Mouse (Mus musculus) limb, embryonic 12.5 days (tissue): Measurements from ENCODE around the gene Atxn2l. TPM values are rescaled to one million over a fixed set of nuclear protein-coding genes. Genes with fewer than 3 reads are reported as not detected.
A peak's percentile ranks its signal among the peaks of the same experiment; 100 is the strongest.

Experiments
- ATAC-seq: fragments of 200-750 bp; cut with Nextera tagmentation; 2 replicates; pipeline ENCODE4 v1.8.0; 2017; ENCODE audit warnings: low read depth, moderate TSS enrichment; ENCODE audit not compliant: insufficient number of reproducible peaks, insufficient read depth, low FRiP score, low TSS enrichment
- H3K27ac ChIP-seq: fragments of 300-500 bp; sonication (generic); 2 replicates; pipeline ENCODE4 v1.5.1; 2016; ENCODE audit warnings: mild to moderate bottlenecking, moderate library complexity
- H3K27me3 ChIP-seq: fragments of 300-500 bp; sonication (generic); 2 replicates; pipeline ENCODE4 v1.6.1; 2016; ENCODE audit warnings: mild to moderate bottlenecking, moderate library complexity
- H3K36me3 ChIP-seq: fragments of 300-500 bp; sonication (generic); 2 replicates; pipeline ENCODE4 v1.6.1; 2016; ENCODE audit warnings: mild to moderate bottlenecking, moderate library complexity
- H3K4me1 ChIP-seq: fragments of 300-500 bp; sonication (generic); replicated peaks from 2 replicates; pipeline ENCODE4 v1.6.1; 2016
- H3K4me2 ChIP-seq: fragments of 300-500 bp; sonication (generic); 2 replicates; pipeline ENCODE4 v1.6.1; 2016; ENCODE audit warnings: mild to moderate bottlenecking, moderate library complexity
- H3K4me3 ChIP-seq: fragments of 300-500 bp; sonication (generic); replicated peaks from 2 replicates; pipeline ENCODE4 v1.5.1; 2016; ENCODE audit warnings: mild to moderate bottlenecking
- H3K9ac ChIP-seq: fragments of 300-500 bp; sonication (generic); replicated peaks from 2 replicates; pipeline ENCODE4 v1.6.1; 2016; ENCODE audit warnings: mild to moderate bottlenecking, moderate library complexity
- H3K9me3 ChIP-seq: fragments of 300-500 bp; sonication (generic); 2 replicates; pipeline ENCODE4 v1.6.1; 2016; ENCODE audit warnings: mild to moderate bottlenecking, moderate library complexity
- WGBS: fragments of 180-500 bp; shearing (Covaris S2); methylation state at CpG from one replicate; pipeline ENCODE4 v1.1.7; 2016; 5-methylcytosine and 5-hydroxymethylcytosine counted together
- polyA plus RNA-seq: library from polyadenylated mRNA; unstranded; fragments of >200 nt; fragmentation: Nextera tagmentation; extraction: Ambion mirVana; gene quantifications from 2 replicates; pipeline ENCODE4 v1.2.1, GENCODE M21; 2016

Gene Atxn2l
- polyA plus RNA-seq, 1 experiment from 2014 or later: 59.6 TPM

- WGBS: 76% methylated on average over 3 of the region's 3 CpGs
- Histone ChIP-seq H3K36me3 (no peaks in the 10 kb centered on the region), H3K4me2 (no peak overlapping the region), H3K4me3 (no peak overlapping the region), H3K27me3 (no peaks in the 10 kb centered on the region), H3K4me1 (no peaks in the 10 kb centered on the region), H3K27ac (no peak overlapping the region), H3K9ac (no peak overlapping the region), H3K9me3 (no peaks in the 10 kb centered on the region)
- no peak for ATAC-seq
Observed at GRCm38 (mm10) chr7:126511287-126511686, 8.1 kb upstream of the Atxn2l start.

GRCm38 (mm10) chr7:126507126-126507778 is 4.0 kb upstream of the Atxn2l start:
- H3K9ac ChIP-seq: no peak overlapping the region
- WGBS: 85% methylated on average over 8 of the region's 8 CpGs

GRCm38 (mm10) chr7:126504913-126505312 is 1.7 kb upstream of the Atxn2l start:
- H3K4me3 ChIP-seq: no peak overlapping the region
- no peak for ATAC-seq
- H3K27me3 ChIP-seq: no peaks in the 10 kb centered on the region
- H3K4me2 ChIP-seq: no peak overlapping the region
- WGBS: 95% methylated on average over 2 of the region's 2 CpGs
- H3K36me3 ChIP-seq: peaks cover 14% of the 10 kb centered on the region
- H3K4me1 ChIP-seq: peaks cover 8% of the 10 kb centered on the region
- no peak overlapping the region for H3K9ac ChIP-seq
- no peaks in the 10 kb centered on the region for H3K9me3 ChIP-seq
- H3K27ac ChIP-seq: no peak overlapping the region

More at GRCm38 (mm10) chr7:126507126-126507778, 4.0 kb upstream of the Atxn2l start:
- no peak overlapping the region for H3K27ac ChIP-seq
- no peaks in the 10 kb centered on the region for H3K27me3 ChIP-seq
- no peaks in the 10 kb centered on the region for H3K9me3 ChIP-seq
- H3K4me2 ChIP-seq: no peak overlapping the region
- H3K4me3 ChIP-seq: no peak overlapping the region
- H3K36me3 ChIP-seq: no peaks in the 10 kb centered on the region
- 0 out of 2 replicates have a peak, but pooled peaks cover 3% of the 10 kb centered on the region for H3K4me1 ChIP-seq
- ATAC-seq: no peak

GRCm38 (mm10) chr7:126502751-126503150 is 486 bp downstream of the Atxn2l start:
- Histone ChIP-seq H3K27ac (peak overlapping the region; percentile 100), H3K27me3 (no peaks in the 10 kb centered on the region), H3K4me2 (peak overlapping the region; percentile 66), H3K36me3 (peaks cover 36% of the 10 kb centered on the region), H3K4me1 (peaks cover 8% of the 10 kb centered on the region), H3K9ac (peak overlapping the region; percentile 100), H3K9me3 (no peaks in the 10 kb centered on the region), H3K4me3 (peak overlapping the region; percentile 100)
- WGBS: under 1% methylated on average over 39 of the region's 40 CpGs
- ATAC-seq: no peak

GRCm38 (mm10) chr7:126502023-126502741 is 1.1 kb downstream of the Atxn2l start:
- Histone ChIP-seq H3K27ac (peak overlapping the region; percentile 100), H3K9me3 (no peaks in the 10 kb centered on the region), H3K4me2 (peak overlapping the region; percentile 66), H3K9ac (peak overlapping the region; percentile 100), H3K36me3 (peaks cover 41% of the 10 kb centered on the region), H3K4me1 (peaks cover 8% of the 10 kb centered on the region), H3K4me3 (peak overlapping the region; percentile 100), H3K27me3 (no peaks in the 10 kb centered on the region)
- ATAC-seq: peak; percentile 90
- WGBS: under 1% methylated on average over 56 of the region's 57 CpGs

GRCm38 (mm10) chr7:126501684-126502022 is 1.6 kb downstream of the Atxn2l start:
- WGBS: 4% methylated on average over 9 of the region's 9 CpGs
- Histone ChIP-seq H3K4me1 (peaks cover 8% of the 10 kb centered on the region), H3K9me3 (no peaks in the 10 kb centered on the region), H3K4me3 (peak overlapping the region; percentile 100), H3K4me2 (peak overlapping the region; percentile 66), H3K36me3 (peaks cover 47% of the 10 kb centered on the region), H3K27me3 (no peaks in the 10 kb centered on the region), H3K27ac (peak overlapping the region; percentile 100), H3K9ac (peak overlapping the region; percentile 100)
- ATAC-seq: no peak

- Histone ChIP-seq H3K9ac (no peak overlapping the region), H3K27me3 (no peaks in the 10 kb centered on the region), H3K9me3 (no peaks in the 10 kb centered on the region), H3K4me2 (no peak overlapping the region), H3K36me3 (peaks cover 69% of the 10 kb centered on the region), H3K4me1 (peaks cover 8% of the 10 kb centered on the region), H3K27ac (no peak overlapping the region), H3K4me3 (no peak overlapping the region)
- 94% methylated on average over 7 of the region's 7 CpGs for WGBS
- no peak for ATAC-seq
Observed at GRCm38 (mm10) chr7:126499416-126499815, 3.8 kb downstream of the Atxn2l start.

- Histone ChIP-seq H3K4me1 (peaks cover 6% of the 10 kb centered on the region), H3K4me2 (no peak overlapping the region), H3K27me3 (no peaks in the 10 kb centered on the region), H3K27ac (no peak overlapping the region), H3K9ac (no peak overlapping the region), H3K36me3 (peaks cover 84% of the 10 kb centered on the region), H3K4me3 (no peak overlapping the region), H3K9me3 (no peaks in the 10 kb centered on the region)
- WGBS: 96% methylated on average over 12 of the region's 12 CpGs
- no peak for ATAC-seq
Observed at GRCm38 (mm10) chr7:126497966-126498365, 5.3 kb downstream of the Atxn2l start.

GRCm38 (mm10) chr7:126496475-126496874 is 6.8 kb downstream of the Atxn2l start:
- H3K4me2 ChIP-seq: no peak overlapping the region
- H3K27me3 ChIP-seq: no peaks in the 10 kb centered on the region
- 88% methylated on average over 5 of the region's 5 CpGs for WGBS
- H3K4me3 ChIP-seq: no peak overlapping the region
- H3K9ac ChIP-seq: no peak overlapping the region
- no peaks in the 10 kb centered on the region for H3K9me3 ChIP-seq
- peaks cover 97% of the 10 kb centered on the region for H3K36me3 ChIP-seq
- H3K27ac ChIP-seq: no peak overlapping the region
- no peak for ATAC-seq
- peaks cover 6% of the 10 kb centered on the region for H3K4me1 ChIP-seq

- 93% methylated on average over 6 of the region's 6 CpGs for WGBS
- Histone ChIP-seq H3K9ac (no peak overlapping the region), H3K4me3 (no peak overlapping the region), H3K36me3 (peaks cover 97% of the 10 kb centered on the region), H3K27me3 (no peaks in the 10 kb centered on the region), H3K9me3 (no peaks in the 10 kb centered on the region), H3K27ac (no peak overlapping the region), H3K4me1 (no peaks in the 10 kb centered on the region), H3K4me2 (no peak overlapping the region)
- no peak for ATAC-seq
Observed at GRCm38 (mm10) chr7:126494120-126494519, 9.1 kb downstream of the Atxn2l start.

GRCm38 (mm10) chr7:126491973-126492372 is 11.3 kb downstream of the Atxn2l start:
- H3K9me3 ChIP-seq: no peaks in the 10 kb centered on the region
- no peak overlapping the region for H3K4me3 ChIP-seq
- H3K9ac ChIP-seq: no peak overlapping the region; the same call in 1 of the 2 replicates
- H3K4me1 ChIP-seq: peaks cover 7% of the 10 kb centered on the region
- ATAC-seq: no peak
- H3K36me3 ChIP-seq: peaks cover 83% of the 10 kb centered on the region
- WGBS: 56% methylated on average over 11 of the region's 11 CpGs
- H3K27ac ChIP-seq: peak overlapping the region; percentile 23; the same call in 1 of the 2 replicates
- H3K27me3 ChIP-seq: no peaks in the 10 kb centered on the region
- no peak overlapping the region for H3K4me2 ChIP-seq
